Mouse (Mus musculus) cerebellum, adult 18-20 months (tissue): ENCODE results near the gene Gm8332.
"Not testable (repeated sequence)": the region's sequence is repeated elsewhere in the genome, so short reads cannot be mapped to it uniquely, and the experiment has no call there.

Experiments used
- DNase-seq, 2 experiments: peaks; one replicate each; pipeline ENCODE4 v3.0.0; 2021

Gene Gm8332

DNA sequence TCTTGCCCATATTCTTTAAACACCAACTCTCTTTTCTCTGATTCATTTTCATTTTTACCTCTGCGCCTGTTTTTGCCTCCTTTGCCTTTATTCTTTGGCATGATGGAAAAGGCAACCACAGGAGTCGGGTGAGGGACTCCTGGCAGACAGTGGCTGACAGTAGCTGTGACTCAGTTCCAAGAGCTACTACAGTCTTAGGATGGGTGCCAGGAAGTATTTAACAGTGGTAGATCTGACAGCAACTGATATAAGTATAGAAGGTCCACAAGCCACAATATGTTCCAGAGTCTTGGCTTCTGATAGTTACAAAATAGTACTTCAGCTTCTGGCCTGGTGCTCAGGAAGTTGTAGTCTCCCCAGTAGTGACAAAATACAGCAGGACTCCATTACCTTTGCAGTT lies at the start of gene Gm8332:
Gene Gm8332, minus strand, starts transcription at position 101 of the 400 bp plus-strand sequence.
- not testable (repeated sequence) for DNase-seq

DNA sequence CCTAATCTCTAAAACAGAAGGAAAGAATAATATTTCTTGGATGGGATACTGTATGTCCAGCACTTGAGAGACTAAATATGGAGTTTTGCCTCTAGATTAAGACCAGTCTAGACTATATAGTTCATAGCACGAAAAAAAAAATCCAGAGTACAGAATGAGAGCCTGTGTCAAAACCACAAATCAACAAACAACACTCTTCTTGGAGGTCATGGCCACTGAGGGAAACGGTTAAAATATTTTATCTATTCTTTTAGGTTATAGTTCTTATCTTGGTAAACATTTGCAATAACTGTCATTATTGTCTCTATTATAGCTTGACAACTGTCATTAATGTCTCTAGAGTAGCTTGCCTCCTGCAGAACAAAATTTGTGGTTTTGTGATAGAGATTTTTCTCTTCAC lies 47.3 kb upstream of the Gm8332 start:
- not testable (repeated sequence) for DNase-seq

DNA sequence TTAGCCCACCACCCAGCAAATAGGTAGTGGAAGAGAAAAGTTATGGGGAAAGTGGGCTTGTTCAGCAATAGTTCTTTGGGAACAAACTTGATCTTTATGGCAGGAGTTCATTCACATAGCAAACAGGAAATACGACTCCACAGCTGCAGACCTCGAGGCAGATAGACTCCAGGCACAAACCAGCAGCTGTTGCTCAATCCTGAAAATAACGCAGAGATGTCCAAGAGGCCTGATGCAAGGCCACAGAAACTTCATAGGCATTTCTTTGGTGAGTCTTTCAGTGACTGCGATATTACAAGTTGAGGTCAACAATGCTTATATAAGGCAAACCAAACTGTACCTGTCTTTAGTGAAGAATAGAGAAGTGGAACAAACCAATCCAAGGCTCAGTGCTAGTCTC lies 43.2 kb upstream of the Gm8332 start:
- not testable (repeated sequence) for DNase-seq

DNA sequence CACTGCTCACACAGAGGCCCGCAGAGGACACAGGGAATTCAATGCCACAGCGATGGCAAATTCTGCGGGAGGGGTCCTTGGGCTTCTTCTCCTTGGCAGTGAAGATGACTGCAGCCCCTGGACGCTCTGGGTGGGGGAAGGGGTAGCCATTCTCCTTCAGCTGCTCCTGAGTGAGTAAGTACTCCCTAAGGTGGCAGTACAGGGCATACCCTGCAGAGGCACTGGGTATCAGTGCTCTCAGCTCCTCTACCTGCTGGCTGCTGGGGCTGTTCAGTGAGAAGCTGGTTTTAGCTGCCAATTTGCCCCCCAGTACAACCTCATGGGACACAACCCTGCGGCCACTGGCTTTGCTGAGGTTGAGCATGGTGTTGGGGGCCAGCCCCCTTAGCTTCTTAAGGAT lies 35.3 kb upstream of the Gm8332 start:
- DNase-seq = not testable (repeated sequence)

DNA sequence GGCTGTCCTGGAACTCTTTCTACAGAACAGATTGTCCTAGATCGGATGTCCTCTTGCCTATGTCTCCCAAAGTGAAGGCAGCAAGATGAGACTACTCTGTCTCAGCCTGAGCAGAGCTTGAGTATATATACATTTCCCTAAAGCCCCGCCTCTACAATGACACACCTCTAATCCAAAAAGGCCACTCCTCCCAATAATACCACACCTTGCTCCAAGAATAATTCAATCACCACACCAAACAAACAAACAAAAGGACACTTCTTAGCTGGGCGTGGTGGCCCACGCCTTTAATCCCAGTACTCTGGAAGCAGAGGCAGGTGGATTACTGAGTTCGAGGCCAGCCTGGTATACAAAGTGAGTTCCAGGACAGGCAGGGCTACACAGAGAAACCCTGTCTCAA lies 24.5 kb upstream of the Gm8332 start, which contains the start of gene Gm5662:
Gene Gm5662, minus strand, starts transcription at position 101 of the 400 bp plus-strand sequence.
- not testable (repeated sequence) for DNase-seq

DNA sequence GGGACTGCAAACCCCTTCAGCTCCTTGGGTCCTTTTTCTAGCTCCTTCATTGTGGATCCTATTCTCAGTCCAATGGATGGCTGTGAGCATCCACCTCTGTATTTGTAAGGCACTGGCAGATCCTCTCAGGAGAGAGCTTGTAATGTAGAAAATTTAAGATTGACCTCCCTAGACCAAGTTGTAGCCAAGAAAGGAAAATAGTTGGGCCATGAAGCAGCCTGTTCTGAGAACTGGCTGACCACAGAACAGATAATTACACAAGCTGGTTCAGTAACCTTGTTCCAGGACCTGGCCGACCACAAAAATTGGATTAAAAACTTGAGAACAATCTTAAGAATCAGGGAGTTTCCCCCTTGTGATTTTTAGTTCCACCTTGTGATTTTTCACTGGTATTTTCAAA lies 7.3 kb upstream of the Gm8332 start:
- DNase-seq = no peak

DNA sequence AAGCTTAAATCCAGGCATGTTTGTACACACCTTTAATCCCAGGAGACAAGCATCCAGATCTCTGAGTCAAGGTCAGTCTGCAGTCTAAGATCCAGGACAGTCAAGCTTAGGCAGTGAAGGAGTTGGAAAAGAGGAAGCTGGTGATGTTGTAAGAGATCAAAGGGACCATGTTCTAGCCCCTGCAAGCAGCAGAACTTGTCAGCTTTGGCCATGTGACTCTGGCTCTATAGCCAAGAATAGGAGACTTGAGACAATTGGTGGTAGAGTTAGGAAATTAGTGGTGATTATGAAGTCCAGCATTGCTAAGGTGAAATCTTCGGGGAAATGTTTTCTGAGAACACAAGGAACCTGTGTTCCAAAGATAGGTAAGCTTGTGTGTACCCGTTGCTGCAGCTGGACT lies 6.0 kb upstream of the Gm8332 start:
- DNase-seq = not testable (repeated sequence)

DNA sequence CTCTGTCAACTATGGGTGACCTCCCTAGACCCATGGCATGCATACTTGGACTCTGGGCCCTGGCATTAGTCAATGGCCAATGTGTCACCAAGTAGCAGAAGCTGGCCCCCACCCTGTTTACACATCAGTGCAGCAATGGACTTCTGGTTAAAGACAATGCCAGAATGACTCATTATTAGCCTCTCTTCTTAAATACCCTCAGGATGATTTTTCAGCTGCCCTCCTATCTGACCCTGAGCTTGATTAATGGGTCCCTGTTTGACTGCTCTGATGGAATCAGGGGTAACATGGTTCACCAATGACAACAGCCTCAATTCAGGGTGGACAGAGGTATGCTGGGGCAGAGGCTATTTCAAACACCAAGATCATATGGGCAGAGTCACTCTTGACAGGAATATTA lies 4.1 kb downstream of the Gm8332 start:
- DNase-seq = not testable (repeated sequence)

DNA sequence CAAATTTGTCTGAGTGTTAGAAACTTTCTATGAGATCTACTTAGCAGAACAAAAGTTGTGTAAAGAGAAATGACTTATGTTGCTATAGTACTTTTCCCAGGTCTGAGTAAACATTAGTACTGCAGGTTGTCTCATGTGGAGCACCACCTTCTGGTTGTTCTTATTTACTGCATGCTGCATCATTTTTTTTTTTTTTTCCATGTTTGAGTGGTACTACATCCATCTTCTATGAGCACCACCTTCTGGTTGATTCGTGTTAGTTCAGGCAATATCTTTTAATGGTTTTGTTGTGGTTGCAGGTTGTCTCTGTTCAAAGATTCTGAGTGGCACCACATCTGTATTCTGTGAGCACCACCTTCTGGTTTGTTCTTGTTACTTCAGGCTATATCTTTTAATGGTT lies 7.0 kb downstream of the Gm8332 start:
- not testable (repeated sequence) for DNase-seq

DNA sequence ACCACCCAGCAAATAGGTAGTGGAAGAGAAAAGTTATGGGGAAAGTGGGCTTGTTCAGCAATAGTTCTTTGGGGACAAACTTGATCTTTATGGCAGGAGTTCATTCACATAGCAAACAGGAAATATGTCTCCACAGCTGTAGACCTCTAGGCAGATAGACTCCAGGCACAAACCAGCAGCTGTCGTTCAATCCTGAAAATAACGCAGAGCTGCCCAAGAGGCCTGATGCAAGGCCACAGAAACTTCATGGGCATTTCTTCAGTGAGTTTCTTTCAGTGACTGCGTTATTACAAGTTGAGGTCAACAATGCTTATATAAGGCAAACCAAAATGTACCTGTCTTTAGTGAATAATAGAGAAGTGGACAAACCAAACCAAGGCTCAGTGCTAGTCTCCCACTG lies 30.5 kb downstream of the Gm8332 start:
- no peak for DNase-seq

DNA sequence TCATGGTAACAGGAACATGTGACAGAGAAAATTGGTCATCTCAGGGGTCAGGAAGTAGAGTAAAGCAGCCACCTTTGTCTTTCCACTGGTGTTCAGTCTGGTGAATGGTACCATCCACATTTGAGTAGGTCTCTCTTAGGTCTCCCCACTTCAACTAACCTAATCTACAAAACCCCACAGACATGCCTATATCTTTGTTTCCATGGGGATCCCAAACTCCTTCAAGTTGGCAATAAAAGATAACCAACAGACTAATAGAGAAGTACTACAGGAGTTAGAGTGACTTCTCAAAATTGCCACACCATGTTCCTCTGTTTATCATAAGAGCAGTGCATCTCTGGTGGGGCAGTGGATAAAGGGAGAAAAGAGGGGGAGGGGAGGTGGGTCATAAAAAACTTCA lies 31.8 kb downstream of the Gm8332 start:
- DNase-seq = not testable (repeated sequence)

DNA sequence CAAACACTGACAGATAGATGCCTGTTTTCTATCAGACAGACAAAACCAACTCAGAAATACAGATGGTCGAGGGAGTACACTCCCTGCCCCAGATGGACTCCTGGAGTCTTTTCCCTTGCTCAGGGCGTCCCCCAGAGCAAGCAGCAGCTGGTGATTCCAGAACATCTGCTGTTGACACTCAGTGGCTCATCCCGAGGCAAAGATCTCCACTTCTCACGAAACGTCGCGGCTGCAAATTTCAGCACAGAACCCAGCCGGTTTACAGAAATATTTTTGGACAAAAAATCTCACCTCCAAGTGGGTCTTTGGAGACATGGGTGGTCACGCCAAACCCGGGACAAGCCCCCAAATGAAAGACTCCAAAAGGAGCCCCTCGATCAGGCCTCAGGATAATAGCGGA lies 35.3 kb downstream of the Gm8332 start:
- DNase-seq = no peak

DNA sequence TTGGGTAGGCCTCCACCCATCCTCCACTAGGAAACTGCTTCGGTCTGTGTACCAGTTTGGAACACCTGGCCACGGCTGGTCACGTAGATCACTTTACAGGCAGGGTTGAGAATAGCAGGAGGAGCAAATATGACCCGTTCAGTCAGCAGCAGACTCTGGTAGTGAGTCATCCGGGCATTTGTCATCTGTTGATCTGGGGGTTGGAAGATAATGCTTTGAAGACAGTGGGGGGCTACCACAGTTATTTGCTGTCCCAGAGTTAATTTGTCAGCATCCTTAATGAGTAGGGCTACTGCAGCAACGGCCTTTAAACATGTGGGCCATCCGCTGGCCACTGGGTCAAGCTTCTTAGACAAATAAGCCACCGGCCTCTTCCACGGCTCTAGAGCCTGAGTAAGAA lies 38.4 kb downstream of the Gm8332 start:
- DNase-seq = not testable (repeated sequence)

DNA sequence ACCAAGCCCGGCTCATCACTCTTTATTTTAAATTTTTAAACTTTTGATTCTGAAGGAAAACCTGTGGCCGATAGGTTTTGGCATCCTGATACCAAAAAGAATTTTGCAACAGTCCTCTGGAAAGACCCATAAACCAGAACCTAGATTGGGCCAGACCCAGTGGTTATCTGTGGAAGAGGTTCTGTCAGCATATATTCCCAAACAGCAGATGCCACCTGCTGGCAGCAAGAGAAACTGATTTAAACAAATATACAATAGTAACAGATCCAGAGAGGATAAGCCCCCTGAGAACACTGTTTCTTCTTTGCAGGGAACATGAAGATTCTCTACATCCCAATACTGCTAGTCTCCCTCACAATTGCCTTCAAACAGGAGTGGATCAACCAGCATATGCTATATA lies 47.0 kb downstream of the Gm8332 start:
- no peak for DNase-seq
